Mouse (Mus musculus) limb, embryonic 12.5 days (tissue): ENCODE measurements around the gene Slc25a33. TPM values are rescaled to one million over a fixed set of nuclear protein-coding genes. Genes with fewer than 3 reads are reported as not detected.

Experiments
- ATAC-seq: fragments of 200-750 bp; cut with Nextera tagmentation; 2 replicates; pipeline ENCODE4 v1.8.0; 2017; ENCODE audit warnings: low read depth, moderate TSS enrichment; ENCODE audit not compliant: insufficient number of reproducible peaks, insufficient read depth, low FRiP score, low TSS enrichment
- H3K27ac ChIP-seq: fragments of 300-500 bp; sonication (generic); 2 replicates; pipeline ENCODE4 v1.5.1; 2016; ENCODE audit warnings: mild to moderate bottlenecking, moderate library complexity
- H3K27me3 ChIP-seq: fragments of 300-500 bp; sonication (generic); 2 replicates; pipeline ENCODE4 v1.6.1; 2016; ENCODE audit warnings: mild to moderate bottlenecking, moderate library complexity
- H3K36me3 ChIP-seq: fragments of 300-500 bp; sonication (generic); 2 replicates; pipeline ENCODE4 v1.6.1; 2016; ENCODE audit warnings: mild to moderate bottlenecking, moderate library complexity
- H3K4me1 ChIP-seq: fragments of 300-500 bp; sonication (generic); replicated peaks from 2 replicates; pipeline ENCODE4 v1.6.1; 2016
- H3K4me2 ChIP-seq: fragments of 300-500 bp; sonication (generic); 2 replicates; pipeline ENCODE4 v1.6.1; 2016; ENCODE audit warnings: mild to moderate bottlenecking, moderate library complexity
- H3K4me3 ChIP-seq: fragments of 300-500 bp; sonication (generic); replicated peaks from 2 replicates; pipeline ENCODE4 v1.5.1; 2016; ENCODE audit warnings: mild to moderate bottlenecking
- H3K9ac ChIP-seq: fragments of 300-500 bp; sonication (generic); replicated peaks from 2 replicates; pipeline ENCODE4 v1.6.1; 2016; ENCODE audit warnings: mild to moderate bottlenecking, moderate library complexity
- H3K9me3 ChIP-seq: fragments of 300-500 bp; sonication (generic); 2 replicates; pipeline ENCODE4 v1.6.1; 2016; ENCODE audit warnings: mild to moderate bottlenecking, moderate library complexity
- WGBS: fragments of 180-500 bp; shearing (Covaris S2); methylation state at CpG from one replicate; pipeline ENCODE4 v1.1.7; 2016; 5-methylcytosine and 5-hydroxymethylcytosine counted together
- polyA plus RNA-seq: library from polyadenylated mRNA; unstranded; fragments of >200 nt; fragmentation: Nextera tagmentation; extraction: Ambion mirVana; gene quantifications from 2 replicates; pipeline ENCODE4 v1.2.1, GENCODE M21; 2016

Gene Slc25a33
- polyA plus RNA-seq, 1 experiment from 2014 or later, result 33.5 TPM

DNA sequence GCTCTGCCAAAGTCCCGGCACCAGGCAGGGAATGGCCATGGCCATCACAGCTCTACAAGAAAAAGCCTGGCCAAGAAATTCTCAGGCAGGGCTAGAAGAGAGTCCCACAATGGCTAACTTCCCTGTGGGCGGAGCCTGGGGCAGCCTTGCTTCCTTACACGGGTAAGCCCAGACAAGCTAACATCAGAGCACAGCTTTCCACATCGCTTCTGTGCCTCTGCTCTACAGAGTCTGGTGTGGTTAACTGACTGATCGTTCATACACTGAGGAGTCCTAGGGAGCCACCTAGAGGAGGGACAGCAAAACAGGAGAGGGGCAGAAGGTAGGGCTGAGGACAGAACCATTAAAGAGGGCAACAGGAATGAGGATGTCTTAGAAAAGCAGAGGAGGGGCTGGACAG is 63.6 kb downstream of the Slc25a33 start:
- no peaks in the 10 kb centered on the region for H3K9me3 ChIP-seq
- H3K36me3 ChIP-seq, result peaks cover 10% of the 10 kb centered on the region
- no peak overlapping the region for H3K4me2 ChIP-seq
- ATAC-seq, result peak; percentile 67; the same call in 1 of the 2 replicates
- no peak overlapping the region for H3K4me3 ChIP-seq
- WGBS, result 22% methylated on average over 5 of the region's 5 CpGs
- H3K4me1 ChIP-seq, result no peaks in the 10 kb centered on the region
- H3K9ac ChIP-seq, result no peak overlapping the region
- no peaks in the 10 kb centered on the region for H3K27me3 ChIP-seq
- H3K27ac ChIP-seq, result no peak overlapping the region

DNA sequence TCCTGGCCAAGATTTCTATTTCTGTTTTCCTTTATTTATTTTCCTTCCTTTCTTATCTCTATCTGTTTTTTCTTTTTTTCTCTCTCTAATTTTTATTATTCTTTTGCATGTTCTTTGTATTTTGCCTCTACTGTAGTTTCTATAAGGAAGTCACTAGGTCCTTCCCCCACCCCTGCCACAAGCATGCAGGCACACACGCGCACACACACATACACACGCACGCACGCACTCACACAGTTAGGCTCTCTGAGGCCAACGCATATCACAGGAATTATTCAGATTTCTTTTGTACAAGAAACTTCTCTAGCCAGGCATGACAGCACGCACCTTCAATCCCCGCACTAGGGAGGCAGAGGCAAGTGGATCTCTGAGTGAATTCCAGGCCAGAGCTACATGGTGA is 68.1 kb downstream of the Slc25a33 start:
- H3K4me1 ChIP-seq, result no peaks in the 10 kb centered on the region
- H3K27me3 ChIP-seq, result no peaks in the 10 kb centered on the region
- H3K4me2 ChIP-seq, result no peak overlapping the region
- H3K36me3 ChIP-seq, result no peaks in the 10 kb centered on the region
- no peak overlapping the region for H3K9ac ChIP-seq
- no peak overlapping the region for H3K4me3 ChIP-seq
- 93% methylated on average over 8 of the region's 8 CpGs for WGBS
- ATAC-seq, result no peak
- H3K9me3 ChIP-seq, result no peaks in the 10 kb centered on the region
- H3K27ac ChIP-seq, result no peak overlapping the region

DNA sequence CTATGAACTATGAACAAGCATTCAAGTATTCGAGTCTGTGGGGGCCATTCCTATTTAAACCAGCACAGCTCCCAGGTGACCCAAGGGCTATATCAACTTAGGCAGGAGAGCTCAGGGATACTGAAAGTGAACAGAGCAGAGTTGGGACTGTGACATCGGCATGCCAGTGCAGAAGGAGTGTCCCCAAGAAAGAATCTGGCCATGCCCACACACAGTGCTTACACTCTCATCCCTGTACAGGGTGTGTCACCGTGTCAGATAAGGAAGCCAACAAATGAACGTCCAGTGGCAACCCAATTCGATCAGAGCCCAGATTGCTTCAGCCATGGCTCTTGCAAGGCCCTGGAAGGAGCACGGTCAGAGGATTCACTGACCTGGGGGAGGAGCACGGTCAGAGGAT is 68.8 kb downstream of the Slc25a33 start:
- Histone ChIP-seq H3K4me2 (no peak overlapping the region), H3K4me3 (no peak overlapping the region), H3K4me1 (no peaks in the 10 kb centered on the region), H3K27ac (no peak overlapping the region), H3K9ac (no peak overlapping the region), H3K36me3 (no peaks in the 10 kb centered on the region), H3K9me3 (no peaks in the 10 kb centered on the region), H3K27me3 (peaks cover under 1% of the 10 kb centered on the region; the same call in 1 of the 2 replicates)
- ATAC-seq, result no peak
- 78% methylated on average over 7 of the region's 7 CpGs for WGBS

DNA sequence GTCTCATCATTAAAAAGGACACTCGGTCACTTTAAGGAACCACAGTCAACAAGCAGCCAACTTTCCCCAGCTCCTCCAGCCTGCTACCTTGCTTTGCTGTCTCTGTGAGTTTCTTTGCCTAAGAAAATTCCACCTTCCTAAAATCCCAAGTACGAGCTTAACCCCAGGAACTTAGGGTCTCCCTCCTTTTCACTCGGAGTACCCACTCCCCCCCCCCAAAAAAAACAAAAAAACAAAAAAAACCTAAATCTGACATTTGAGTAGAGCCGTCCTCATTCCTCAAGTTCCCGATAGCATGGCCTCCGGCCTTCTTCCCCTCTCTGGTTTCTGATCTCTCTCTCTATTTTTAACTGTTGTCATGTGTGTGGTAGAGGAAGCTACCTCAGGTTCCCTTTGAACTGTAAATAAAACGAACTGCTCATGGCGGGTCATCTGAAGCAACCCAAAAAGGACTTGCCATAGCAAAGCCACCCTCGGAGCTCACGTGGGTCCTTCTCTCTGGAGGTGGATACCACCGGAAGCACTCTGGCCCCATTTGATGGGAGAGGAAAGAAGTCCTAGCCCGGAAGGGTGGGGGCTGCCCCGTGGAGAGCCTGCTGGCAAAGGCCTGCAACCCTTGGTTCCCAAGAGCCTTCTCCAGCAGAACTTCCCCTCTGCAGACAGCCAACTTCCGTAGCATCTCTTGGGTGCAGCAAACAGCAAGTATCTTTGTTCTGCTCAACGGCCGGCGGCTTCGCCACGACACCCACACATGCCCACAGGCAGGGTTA is 71.7 kb downstream of the Slc25a33 start, which contains the start of gene Pik3cd:
TSS of gene Pik3cd (minus strand) at position 362 of the 770 bp plus-strand sequence.
- WGBS, result 69% methylated on average over 19 of the region's 19 CpGs
- no peak for ATAC-seq
- Histone ChIP-seq H3K36me3 (no peaks in the 10 kb centered on the region), H3K27ac (no peak within 1 kb of the TSS), H3K27me3 (peaks cover 30% of the 10 kb centered on the region), H3K4me3 (no peak within 1 kb of the TSS), H3K4me1 (peaks cover 10% of the 10 kb centered on the region), H3K4me2 (no peak within 1 kb of the TSS), H3K9me3 (no peaks in the 10 kb centered on the region), H3K9ac (no peak within 1 kb of the TSS)

DNA sequence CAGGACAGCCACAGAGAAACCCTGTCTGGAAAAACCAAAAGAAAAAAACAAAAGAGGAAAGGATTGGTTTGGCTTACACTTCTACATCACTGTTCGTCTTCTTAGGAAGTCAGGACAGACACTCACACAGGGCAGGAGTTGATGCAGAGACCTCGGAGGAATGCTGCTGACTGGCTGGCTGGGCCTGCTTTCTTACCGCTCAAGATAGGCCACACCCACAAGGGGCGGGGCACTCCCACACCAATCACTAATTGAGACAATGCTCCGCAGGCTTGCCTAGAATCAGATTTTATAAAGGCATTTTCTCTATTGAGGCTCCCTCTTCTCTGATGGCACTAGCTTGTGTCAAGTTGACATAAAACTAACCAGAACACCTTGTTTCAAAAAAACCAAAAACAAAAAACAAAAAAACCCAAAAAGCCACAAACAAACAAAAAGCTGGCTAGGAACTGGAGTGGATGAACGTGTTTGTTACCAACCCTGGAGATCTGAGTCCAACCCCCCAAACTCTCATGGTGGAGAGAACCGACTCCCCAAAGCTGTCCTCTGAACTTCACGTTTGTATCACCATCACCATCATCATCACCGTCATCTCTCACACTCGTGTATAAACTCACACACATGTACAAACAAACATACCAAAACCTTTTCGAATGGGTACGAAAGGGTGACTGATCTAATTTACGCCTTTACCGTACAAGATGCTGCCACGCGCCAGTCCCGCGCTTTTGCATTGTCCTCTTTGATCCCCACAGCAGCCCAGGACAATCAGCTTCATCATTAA is 72.5 kb downstream of the Slc25a33 start:
- peaks cover 37% of the 10 kb centered on the region for H3K27me3 ChIP-seq
- WGBS, result 65% methylated on average over 18 of the region's 18 CpGs
- no peaks in the 10 kb centered on the region for H3K9me3 ChIP-seq
- ATAC-seq, result no peak
- no peaks in the 10 kb centered on the region for H3K36me3 ChIP-seq
- no peak overlapping the region for H3K4me3 ChIP-seq
- H3K27ac ChIP-seq, result no peak overlapping the region
- no peak overlapping the region for H3K4me2 ChIP-seq
- H3K9ac ChIP-seq, result no peak overlapping the region
- H3K4me1 ChIP-seq, result peaks cover 13% of the 10 kb centered on the region

DNA sequence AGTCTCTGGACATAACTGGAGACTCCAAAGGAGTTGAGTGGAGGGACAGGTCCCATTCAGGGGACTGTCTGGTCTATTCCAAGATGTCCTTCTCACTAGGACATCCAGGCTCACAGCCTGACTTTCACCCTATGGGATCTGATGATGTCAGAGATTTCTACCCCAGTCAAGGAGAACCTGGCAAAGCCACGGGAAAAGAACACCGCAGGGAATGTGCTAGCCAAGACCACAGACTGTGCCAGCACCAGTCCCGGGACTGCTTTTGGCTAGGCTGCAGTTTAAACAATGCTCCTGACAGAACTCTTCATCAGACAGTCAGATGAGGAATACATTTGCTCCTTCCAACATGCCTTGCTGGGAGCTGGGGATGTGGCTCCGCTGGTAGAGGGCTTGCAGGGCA is 74.1 kb downstream of the Slc25a33 start:
- 91% methylated on average over 4 of the region's 4 CpGs for WGBS
- no peak overlapping the region for H3K9ac ChIP-seq
- no peak overlapping the region for H3K4me3 ChIP-seq
- peaks cover 19% of the 10 kb centered on the region for H3K4me1 ChIP-seq
- no peak overlapping the region for H3K4me2 ChIP-seq
- no peaks in the 10 kb centered on the region for H3K9me3 ChIP-seq
- no peaks in the 10 kb centered on the region for H3K36me3 ChIP-seq
- H3K27ac ChIP-seq, result no peak overlapping the region
- ATAC-seq, result no peak
- peaks cover 43% of the 10 kb centered on the region for H3K27me3 ChIP-seq

DNA sequence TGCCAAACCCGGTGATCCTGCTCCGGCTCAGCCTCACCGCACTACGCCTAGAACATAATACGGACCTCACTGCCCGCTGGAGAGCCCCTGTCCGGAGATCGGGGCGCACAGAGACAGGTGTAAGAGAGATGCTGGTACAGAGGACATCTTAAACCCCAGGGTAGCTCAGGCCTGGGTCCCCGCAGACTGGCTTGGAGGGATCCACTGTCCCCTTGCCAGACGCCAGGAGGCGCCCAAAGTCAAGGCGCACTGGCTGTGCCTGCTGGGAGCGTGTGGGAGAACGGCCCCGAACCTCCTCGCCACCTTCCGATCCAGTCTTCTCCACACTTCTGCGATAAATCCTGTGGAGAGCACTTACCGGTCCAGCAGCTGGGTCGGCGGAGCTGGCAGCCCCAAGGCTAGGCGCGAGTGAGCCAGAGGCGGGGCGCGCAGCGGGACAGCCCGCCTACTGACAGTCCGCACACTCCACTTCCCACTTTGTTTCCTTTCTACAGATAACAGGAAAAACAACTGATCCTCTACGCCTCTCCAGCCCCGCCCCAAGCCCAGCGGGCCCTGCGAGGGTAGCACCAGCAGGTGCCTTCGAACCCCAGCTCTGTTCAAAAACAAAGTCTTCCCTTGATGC is 75.8 kb downstream of the Slc25a33 start:
- Histone ChIP-seq H3K4me3 (peak overlapping the region; percentile 52), H3K27me3 (peaks cover 43% of the 10 kb centered on the region), H3K27ac (no peak overlapping the region), H3K9ac (peak overlapping the region; percentile 63), H3K9me3 (no peaks in the 10 kb centered on the region), H3K36me3 (no peaks in the 10 kb centered on the region), H3K4me1 (peaks cover 19% of the 10 kb centered on the region), H3K4me2 (peak overlapping the region; percentile 79)
- 1% methylated on average over 35 of the region's 35 CpGs for WGBS
- 0 out of 2 replicates have a peak, but pooled peaks have one; percentile 41 for ATAC-seq

DNA sequence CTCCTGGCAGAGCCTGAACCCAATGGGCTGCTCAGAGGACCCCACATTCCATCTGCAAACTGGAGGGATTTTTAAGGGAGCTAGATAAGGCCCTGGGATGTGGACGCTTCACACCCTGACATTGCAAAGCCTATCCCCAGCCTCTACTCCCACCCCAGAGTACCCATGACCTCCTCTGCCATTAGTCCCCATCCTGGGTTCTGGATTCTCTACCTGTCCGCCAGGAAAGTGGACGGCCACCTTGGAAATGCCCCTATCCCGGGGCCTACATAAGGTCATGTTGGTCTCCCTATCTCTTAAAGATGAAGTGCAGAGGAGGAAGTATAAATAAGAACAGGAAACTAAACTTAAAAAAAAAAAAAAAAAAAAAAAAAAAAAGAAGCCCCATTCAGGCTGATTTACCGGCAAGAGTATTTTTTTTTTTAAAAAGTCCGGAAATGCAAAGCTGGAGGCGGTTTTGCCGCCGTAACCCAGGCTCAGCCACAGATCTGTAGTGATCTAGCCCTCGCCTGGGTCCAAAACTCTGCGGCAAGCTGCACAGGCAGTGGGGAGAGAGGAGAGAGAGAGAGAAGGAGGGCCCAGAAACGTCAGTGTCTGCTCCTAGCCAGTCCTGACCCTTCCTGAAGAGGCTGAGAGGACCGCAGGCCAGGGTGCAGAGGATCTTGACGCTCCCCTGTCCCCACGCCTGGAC is 76.4 kb downstream of the Slc25a33 start:
- Histone ChIP-seq H3K4me1 (peaks cover 19% of the 10 kb centered on the region), H3K4me3 (peak overlapping the region; percentile 52), H3K36me3 (no peaks in the 10 kb centered on the region), H3K27ac (no peak overlapping the region), H3K27me3 (peaks cover 43% of the 10 kb centered on the region), H3K4me2 (peak overlapping the region; percentile 79), H3K9me3 (no peaks in the 10 kb centered on the region), H3K9ac (peak overlapping the region; percentile 63)
- 20% methylated on average over 15 of the region's 15 CpGs for WGBS
- ATAC-seq, result no peak

DNA sequence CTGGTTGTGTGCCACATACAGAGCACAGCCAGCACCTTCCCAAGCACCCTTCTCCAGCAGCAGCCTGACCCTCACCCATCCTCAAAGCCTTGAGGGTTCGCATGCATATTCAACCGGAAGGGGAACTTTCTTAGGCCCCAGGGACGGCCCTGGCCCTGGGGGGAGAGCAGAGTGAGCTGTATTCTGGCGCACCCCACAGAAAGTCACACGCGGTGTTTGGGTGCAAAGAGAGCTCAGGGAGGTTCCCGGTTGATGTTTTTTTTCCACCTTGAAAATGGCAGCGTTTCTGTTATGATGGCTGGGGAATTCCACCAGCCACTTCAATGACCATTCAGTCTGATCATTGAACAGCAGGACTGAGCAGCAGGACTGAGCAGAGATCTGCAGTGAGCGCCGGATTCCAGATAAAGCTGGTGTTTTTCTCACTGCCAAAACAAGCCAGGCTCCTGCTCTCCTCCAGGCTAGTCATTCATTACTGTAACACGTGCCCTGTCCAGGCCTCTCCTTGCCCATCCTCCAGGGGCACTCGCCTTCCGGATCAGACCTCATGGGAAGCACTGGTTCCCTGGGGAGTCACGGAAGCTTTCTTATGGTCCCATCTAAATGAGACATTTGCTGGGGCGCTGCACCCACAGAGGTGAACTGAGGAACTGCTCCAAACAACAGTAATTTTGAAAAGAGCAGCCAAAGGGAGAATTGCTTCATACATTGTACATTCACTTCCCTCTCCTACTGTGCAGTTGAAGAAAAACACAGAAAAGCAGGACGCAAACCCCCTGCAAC is 77.7 kb downstream of the Slc25a33 start:
- peak overlapping the region; percentile 13; the same call in 1 of the 2 replicates for H3K4me2 ChIP-seq
- no peaks in the 10 kb centered on the region for H3K36me3 ChIP-seq
- no peak for ATAC-seq
- peaks cover 48% of the 10 kb centered on the region for H3K27me3 ChIP-seq
- peaks cover 25% of the 10 kb centered on the region for H3K4me1 ChIP-seq
- H3K4me3 ChIP-seq, result no peak overlapping the region
- H3K9me3 ChIP-seq, result no peaks in the 10 kb centered on the region
- WGBS, result 33% methylated on average over 16 of the region's 16 CpGs
- H3K27ac ChIP-seq, result no peak overlapping the region
- no peak overlapping the region for H3K9ac ChIP-seq
